Mouse (Mus musculus): Measurements from ENCODE around the gene Dab2ip.

Dab2ip gene

DNA sequence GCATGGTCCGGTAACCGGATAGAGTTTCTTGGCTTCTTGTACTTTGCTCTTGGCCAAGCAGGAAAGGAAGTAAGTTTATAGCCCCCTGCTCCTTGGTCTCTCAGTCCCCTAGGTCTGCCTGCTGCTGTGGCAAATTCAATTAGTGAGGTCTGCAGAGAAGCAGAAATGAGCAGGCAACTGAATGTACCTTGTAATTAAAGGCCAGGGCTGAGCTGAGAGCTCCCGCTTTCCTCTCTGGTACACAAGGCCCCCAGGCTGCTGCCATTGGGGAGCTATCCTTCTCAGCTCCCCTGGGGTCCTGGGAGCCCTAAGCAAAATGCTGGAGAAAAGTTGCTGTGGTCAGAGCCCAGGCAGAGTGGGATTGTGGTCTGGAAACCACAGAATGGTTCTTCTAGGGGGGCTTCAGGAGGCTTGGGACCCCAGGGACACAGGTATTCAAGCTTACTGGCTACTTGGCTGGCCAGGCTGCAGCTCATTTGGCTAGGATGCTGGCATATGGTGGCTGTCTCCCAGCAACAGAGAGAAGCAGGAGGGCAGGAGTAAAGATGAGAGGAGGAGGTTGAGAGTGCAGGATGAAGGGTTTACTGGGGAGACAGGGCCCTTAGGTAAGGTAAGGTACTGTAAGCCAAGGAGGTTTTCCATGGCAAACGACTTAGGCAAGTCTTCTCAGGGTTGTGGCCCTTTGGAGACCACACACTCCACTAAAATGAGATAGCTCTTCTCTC is 922 bp downstream of the Dab2ip start:
- no peak for DNase-seq (ENCODE audit: low spot score in 2 of 2)

DNA sequence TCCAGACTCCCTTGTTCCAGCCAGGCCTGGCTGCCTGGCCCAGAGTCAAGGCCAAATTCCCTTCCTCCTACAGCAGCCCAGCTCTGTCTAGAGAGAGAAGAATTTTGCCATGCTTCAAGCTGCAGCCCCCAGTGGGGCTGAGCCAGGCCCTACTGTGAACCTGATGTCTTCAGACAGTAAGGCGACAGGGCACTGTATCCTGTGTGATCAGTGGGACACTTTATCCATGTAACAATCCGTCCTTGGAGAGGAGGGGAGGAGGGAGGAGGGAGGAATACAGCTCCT is 1.4 kb downstream of the Dab2ip start:
- no peak for DNase-seq (ENCODE audit: low spot score in 2 of 2)

DNA sequence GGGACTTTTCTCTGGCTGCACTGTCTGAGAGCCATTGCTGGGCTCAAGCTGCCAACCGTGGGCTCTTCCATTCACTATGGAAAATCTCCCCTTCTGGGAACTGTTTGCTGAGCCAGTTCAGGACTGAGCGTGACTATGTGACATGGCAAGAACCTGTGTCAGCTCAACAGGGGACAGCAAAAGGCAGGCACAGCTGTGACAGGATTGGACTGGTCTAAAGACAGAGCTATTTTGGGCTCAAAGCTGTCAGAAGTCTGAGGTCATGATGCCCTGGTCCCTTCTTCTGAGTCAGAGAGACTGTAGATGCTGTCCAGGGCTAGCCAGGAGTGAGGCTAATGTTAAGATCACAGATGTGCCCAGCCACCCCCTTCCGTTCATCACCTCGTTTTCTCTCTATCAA is 5.7 kb downstream of the Dab2ip start:
- no peak for DNase-seq (ENCODE audit: low spot score in 2 of 2)

DNA sequence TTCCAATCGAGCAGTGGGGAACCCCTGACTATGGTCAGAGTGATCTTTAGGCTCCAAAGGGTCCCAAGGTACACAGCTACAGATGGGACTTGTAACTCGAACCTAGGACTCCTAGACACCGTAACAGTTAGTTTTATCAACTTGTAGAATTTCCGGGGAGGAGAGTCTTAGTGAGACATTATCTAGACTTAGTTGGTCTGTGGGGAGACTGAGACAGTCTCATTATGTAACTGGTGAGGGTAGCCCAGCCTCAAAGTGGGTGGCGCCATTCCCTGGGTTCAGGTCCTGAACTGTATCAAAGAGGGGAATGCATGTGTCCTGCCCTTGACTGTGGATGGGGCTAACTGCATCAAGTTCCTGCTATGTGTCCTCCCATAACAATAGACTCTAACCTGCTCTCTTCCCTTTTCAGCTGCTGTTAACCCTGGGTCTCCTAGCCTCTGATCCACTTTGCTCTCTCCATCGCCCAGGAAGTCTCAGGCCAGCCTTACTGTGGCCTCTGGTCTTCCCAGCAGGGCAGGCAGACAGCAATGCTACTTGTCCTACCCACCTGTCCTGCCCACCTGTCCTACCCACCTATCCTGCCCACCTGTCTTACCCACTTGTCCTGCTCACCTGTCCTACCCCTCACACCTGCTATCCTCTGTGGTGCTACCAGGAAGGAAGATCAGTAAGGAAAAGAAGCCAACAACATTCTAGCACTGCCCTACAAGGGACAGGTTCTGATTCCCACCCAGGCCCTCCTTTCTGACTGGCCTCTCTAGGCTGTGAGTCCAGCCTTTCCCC is 7.2 kb downstream of the Dab2ip start:
- no peak for DNase-seq (ENCODE audit: low spot score in 2 of 2)

DNA sequence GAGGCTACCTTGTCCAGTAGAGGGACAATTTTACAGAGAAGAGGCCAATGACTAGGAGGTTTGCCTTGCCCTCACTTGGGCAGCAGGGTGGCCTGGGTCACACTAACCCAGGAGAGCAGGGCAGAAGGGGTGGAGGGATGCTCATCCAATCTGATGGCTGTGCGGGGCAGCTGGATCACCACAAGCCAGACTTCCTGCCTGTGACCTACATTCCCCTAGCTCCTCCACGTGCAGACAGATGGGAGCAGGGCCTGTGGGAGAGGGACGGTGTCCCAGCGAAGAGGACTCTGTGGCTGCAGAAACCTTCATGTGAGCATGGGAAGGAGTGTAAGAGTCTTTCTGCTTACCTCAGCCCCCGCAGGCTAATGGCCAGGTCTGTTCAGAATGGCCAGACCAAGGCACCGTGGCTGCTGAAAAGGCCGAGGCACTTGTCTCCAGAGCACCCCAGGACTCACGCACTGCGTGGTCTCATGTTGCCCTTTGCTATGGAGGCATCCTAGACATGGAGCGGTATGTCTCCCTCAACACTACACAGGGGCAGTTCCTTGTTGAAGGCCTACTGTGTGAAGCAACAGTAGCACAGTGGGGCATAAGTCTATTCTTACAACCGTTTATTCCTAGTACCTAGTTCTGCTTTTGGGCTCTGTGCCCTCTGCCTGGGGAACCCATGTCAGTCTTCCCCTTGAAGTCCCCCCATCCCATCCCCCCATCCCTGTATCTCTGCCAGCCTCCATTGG is 9.1 kb downstream of the Dab2ip start:
- no peak for DNase-seq (ENCODE audit: low spot score in 2 of 2)

DNA sequence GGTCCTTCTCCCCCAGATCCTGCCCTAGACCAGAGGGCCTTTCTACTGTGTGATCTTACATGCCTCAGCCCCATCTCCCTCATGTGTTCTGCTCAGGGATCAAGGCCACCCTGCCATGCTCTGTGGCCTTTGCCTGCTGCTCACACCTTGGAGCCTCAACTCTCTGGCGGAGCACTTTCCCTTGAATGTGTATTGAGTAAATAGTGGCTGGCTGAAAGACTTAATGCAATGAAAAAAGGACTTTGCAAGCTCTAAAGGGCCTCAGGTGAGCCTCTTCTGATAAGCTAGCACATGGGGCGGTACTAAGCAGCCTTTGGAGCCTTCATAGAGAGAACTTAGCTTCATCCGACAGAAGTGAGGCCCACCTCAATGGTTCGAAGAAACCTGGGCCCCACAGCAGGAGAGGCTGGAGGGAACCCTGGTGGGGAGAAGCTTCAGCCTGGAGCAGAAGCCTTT is 9.7 kb downstream of the Dab2ip start:
- no peak for DNase-seq (ENCODE audit: low spot score in 2 of 2)

DNA sequence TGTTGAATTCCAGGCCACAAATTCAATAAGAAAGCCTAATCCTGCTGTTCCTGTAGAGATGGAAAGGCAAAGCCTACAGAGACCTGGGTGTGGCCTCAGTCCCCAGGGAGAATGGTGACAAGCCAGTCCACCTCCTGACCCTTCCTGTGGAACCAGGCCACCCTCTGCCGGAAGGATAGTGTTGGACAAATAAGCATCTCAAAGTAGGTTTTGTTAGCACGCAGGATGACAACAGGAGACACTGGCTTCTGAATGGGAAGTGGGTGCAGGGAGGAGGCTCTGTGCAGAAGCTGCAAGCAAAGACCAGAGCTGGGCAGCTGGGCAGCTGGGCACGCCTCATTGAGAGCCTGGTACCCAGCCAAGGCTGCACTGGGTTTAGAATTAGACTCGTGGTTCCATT is 12.7 kb downstream of the Dab2ip start:
- no peak for DNase-seq (ENCODE audit: low spot score in 2 of 2)

DNA sequence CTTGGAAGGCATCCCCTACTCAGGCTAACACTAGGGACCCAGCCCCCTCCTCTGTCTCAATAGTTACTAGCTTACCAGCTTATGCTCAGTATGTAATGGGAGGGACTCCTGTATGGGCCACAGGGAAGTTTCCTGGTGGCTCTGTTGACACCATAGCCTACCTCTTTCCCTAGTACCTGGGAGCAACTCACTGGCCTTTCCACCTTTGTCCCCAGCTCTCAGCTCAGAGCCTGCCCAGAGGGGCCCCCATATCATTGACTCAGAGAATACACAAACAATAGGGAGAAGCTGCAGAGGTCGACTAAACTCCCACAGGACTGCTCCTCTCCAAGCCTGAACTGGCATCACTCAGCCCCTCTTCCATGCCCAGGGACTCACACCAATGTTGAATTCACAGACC is 16.6 kb downstream of the Dab2ip start:
- DNase-seq (ENCODE audit: low spot score in 2 of 2), result no peak

DNA sequence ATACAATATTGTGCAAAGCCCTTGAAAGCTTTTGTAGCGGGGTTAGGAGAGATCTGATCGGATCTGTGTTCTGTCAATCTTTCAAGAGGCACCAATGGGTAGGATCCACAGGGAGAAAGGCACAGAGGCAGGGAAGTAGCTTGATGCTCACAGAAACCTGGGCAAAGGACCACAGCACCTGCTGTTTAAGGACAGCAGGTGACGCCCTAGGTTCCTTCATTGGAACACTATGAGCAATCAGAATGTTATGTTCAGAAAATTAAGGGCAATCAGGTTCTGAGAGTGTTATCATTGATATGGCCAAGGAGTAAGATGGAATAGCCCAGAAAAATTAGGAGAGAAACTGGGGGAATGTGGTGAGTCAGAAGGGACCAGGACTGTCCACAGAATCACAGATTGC is 18.6 kb downstream of the Dab2ip start:
- DNase-seq (ENCODE audit: low spot score in 2 of 2), result no peak

DNA sequence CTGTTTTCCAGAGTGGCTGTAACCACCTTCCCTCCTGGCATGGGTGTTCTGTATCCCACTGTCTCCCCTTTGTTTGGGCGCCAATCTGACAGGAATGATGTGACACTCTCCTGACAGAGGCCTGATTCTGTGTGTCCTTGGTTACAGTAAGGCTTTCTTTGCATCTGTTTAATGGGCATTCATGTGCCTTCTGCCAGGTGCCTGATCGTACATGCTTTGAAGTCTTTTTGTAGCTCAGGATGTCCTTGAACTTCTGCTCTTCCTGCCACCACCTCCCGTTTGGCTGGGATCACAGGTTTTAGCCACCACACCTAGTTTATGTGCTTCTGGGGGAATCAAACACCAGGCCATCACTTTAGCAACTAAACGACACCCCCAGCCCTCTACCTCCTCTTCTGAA is 22.0 kb downstream of the Dab2ip start:
- no peak for DNase-seq (ENCODE audit: low spot score in 2 of 2)

DNA sequence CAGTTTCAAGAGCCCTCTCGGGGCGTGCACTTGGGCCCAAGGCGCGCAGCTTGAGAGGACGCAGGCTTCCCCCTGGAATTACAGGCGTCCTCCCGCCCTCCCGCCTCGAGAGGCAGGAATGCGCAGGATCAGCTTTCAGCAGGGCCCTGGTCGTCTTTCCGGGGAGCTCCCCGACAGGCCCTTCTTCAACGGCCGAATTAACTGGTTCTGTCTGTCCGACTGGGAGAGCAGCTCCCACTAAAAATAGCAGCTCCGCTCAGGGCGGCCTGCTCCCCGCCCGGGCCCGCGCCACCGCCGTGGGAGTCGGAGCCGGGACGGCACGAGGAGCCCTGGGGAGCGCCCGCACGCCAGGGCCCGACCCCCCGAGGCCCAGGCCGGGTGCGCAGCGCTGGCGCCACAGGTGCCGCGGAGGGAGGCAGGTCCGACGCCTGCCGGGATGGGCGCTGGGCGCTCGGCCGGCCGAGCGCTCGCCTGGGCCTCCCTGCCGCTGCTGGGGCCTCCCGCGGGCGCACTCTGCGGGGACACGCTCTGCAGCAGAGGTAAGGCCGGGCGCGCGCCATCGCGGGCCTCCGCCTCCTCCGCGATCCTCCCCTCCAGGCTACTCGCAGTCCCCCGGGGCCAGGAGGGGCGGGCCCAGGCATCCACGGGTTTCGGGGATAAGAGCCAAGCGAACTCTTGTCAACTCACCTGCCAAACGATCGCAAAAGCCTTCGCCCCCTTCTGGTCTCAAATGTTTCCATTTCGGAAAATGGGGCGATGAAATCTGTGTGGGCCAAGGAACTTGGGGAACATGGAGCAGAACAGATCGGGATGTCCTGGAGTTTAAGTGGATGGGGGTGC is 23.7 kb downstream of the Dab2ip start:
- DNase-seq (ENCODE audit: low spot score in 2 of 2), result no peak

DNA sequence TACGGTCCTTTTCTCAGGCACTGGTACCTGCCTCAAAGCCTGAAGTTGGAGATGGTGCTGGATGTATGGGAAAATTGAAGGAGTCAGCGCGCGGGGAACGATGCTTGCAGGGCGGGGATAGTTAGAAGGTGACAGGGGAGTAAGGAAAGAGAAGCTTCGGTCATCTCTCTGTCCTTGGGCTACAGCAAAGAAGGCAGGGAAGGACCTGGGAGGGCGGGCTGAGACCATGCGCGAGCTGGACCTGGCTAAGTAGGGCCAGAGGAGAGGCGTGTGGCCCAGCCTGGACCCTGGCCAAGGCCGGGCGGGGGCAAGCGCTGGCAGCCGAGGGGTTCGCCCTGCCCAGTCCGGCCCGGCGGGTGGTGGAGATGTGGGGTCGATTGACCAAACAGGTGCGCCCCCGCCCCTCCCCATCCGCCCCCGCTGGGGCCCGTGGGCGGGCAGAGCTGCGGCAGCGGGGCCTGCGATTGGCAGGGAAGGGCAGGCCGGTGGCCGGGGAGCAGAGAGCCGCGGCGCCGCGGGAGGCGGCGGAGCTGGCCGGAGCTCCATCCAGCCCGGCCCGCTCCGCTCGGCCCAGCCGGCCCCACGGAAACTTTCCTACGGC is 24.4 kb downstream of the Dab2ip start:
- peak; percentile 13 to 36 for DNase-seq (ENCODE audit: low spot score in 2 of 2)

DNA sequence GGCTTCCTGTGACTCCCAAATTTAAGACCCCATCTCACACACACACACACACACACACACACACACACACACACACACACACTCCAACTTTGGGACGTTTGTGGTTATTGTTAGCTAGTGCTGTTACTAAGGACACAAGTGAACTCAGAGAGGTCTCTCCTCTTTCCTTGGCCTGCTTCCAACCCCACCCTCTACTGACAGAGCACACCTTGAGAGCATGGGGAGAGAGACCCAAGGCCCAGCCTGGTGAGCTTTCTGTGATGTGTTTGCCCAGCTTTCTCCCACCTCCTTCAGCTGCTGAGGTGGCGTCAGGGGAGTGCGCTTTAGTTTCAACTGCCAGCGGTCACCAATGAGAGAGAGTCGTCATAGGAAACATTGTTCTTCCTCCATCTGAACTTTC is 25.3 kb downstream of the Dab2ip start:
- no peak for DNase-seq (ENCODE audit: low spot score in 2 of 2)

DNA sequence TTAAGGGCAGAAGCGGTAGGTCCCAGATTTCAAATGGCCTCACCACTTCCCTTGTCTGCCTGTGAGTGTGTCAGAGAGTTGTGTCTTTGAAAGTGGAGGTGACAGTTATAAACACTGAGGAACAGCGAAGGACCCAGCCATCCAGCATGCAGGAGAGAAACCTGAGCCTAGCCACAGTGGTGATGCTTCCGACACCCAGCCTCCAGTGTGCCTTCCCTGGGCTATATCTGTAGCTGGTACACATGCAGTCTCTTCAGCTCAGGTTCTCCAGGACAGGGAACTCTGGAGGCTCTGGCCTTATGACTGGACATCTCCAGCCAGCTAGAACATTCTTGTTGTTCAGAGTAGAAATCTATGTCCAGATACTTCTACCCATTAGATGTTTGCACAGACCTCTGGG is 25.9 kb downstream of the Dab2ip start:
- DNase-seq (ENCODE audit: low spot score in 2 of 2), result no peak

DNA sequence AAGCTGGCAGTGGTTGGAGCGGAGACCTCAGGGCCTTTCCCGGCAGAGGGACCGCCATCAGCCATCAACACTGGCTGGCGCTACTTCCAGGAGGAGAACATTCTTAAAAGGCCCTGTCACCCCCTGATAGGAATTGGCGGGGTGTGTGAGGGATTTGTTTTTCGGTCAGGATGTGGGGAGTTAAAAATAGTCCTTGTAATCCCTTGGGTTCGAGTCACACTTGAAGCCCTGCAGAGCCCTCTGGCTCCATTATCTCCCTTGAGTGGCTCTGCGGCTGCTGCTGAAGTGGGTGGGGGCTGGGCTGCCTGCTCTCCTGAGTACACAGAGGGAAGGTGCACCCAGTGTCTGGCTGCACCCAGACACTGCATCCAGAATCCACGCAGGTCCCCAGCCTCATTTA is 30.3 kb downstream of the Dab2ip start:
- DNase-seq (ENCODE audit: low spot score in 2 of 2), result no peak

DNA sequence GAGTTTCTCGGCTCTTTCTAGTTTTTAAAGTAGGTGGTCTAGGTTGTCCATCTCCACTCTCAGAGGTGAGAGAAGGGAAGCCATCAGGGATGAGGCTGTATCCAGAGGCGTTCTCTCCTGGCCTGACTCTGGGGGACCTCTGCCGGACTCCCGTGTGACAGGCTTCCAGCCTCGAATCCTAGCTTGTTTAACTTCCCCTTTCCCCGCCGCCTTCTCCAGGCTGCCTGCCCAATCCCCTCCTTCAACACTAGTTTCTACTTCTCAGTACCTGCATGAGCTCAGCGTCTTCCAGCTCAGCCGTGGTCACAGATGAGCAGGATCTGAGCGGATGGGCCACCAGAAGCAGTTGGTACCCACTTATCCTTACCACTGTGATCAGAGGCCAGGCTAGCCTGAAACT is 31.3 kb downstream of the Dab2ip start:
- no peak for DNase-seq (ENCODE audit: low spot score in 2 of 2)

DNA sequence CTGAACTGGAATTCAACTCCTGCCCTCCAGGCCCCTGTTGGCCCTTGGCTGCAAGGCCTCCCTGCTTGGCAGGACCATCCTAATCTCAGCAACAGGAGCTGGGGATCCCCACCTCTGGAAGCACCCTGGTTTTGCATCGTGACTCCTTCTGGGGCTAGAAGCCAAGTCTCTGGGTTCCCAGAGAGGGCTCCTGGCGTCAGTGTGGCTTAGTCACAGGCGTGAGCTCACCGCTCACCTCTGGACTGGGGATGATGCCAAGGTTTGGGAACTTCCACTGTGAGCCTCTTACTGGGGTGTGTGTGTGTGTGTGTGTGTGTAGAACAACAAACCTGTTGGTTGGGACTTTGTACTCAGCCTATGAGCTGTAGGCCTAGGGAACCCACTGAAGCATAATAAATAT is 31.7 kb downstream of the Dab2ip start:
- DNase-seq (ENCODE audit: low spot score in 2 of 2), result no peak

DNA sequence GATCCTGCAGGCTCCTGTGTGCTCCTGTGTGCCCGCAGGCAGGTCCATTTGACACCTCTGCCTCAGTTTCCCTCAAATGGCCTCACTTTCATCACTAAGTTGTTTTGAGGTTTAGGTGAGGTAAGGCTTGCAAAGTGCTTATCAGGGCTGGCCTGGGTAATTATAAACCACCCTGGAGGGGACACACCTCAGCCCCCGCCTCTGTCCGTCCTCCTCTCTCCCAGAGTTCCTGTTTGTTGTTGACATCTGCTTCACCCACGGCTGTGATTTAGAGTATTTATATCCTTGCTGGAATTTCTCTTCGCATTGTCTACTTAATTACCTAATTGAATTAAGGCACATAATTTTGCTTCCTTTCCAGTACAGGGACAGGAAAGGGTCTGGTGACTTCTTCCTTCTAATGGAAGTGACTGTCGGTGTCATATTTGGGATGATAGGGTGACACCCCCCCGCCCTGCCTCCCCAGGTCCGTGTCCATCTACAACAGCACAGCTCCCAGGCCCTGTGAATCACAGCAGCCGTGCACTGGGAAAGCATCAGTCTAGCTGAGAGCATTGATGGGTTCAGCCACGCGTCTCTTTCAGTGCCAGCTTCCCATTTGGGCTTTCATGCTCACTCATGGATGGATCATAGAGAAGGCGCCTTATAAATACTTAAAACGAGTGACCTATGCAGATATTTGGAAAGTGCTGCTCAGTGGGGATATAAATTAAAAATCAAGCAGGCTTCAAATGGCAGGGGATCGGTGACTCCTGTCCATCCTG is 34.1 kb downstream of the Dab2ip start:
- DNase-seq (ENCODE audit: low spot score in 2 of 2), result no peak

DNA sequence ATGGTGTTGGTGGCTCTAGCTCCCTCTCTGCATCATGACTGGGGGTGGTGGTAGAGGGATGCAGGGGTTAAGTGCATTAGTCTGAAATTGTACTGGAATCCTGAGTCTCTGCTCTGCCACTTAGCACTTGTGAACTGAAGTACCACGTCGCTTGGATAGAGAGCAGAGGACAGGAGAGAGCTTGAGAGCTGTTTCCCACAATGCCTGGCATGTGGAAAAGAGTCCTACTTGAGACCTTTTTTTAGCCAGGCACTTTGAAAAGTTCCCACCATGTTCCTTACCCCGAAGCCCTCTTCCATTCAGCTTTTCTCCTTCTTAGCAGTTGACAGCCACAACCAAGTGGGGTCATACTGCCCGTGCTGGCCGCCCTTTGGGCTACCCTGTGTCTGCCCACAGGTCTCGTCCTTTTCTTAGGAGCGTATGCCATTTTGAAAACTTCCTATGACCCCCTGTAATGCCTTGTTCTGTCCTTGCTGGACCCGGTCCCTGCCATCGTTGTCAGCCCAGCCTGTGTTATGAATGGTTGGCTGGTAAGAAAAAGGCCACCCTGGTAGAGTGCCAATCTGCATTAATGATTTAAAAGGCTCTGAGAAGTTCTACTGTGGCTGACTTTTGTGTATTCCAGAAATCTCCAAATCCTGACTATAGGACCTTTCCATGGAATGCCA is 34.8 kb downstream of the Dab2ip start:
- no peak for DNase-seq (ENCODE audit: low spot score in 2 of 2)

DNA sequence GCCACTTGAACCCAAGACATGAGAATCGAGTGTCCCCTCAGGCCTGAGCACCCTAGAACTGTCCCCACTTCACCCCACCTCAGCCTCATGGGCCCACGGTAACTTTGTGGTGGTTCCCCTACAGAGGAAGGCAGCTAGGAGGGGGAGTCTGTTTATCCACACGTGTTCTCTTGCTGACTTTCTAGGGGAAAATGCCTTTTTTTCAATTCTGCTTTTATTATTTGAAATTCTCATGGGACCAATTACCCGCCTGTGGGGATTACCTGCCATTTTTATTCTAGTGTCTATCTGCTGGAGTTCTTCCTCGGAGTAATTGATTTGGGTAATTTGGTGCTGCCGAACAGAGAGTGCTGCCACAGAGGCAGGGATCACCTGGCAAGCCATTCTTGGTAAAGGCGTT is 35.8 kb downstream of the Dab2ip start:
- no peak for DNase-seq (ENCODE audit: low spot score in 2 of 2)
